Mouse (Mus musculus): ENCODE data around the gene Dlx5.

Gene Dlx5

GRCm38 (mm10) chr6:6859111-6859949, 22.6 kb downstream of the Dlx5 start:
- no peak for DNase-seq

GRCm38 (mm10) chr6:6858571-6858970, 23.3 kb downstream of the Dlx5 start:
- DNase-seq, result no peak

- no peak for DNase-seq
Measured at GRCm38 (mm10) chr6:6857766-6858165, 24.1 kb downstream of the Dlx5 start.

- DNase-seq, result no peak
Measured at GRCm38 (mm10) chr6:6856881-6857280, 25.0 kb downstream of the Dlx5 start.

GRCm38 (mm10) chr6:6856316-6856715, 25.6 kb downstream of the Dlx5 start:
- DNase-seq, result no peak

GRCm38 (mm10) chr6:6855746-6856185, 26.1 kb downstream of the Dlx5 start:
- no peak for DNase-seq

- no peak for DNase-seq
Measured at GRCm38 (mm10) chr6:6854902-6855745, 26.8 kb downstream of the Dlx5 start.

- DNase-seq, result no peak
Measured at GRCm38 (mm10) chr6:6854176-6854575, 27.7 kb downstream of the Dlx5 start.

GRCm38 (mm10) chr6:6852944-6853343, 28.9 kb downstream of the Dlx5 start:
- no peak for DNase-seq

- DNase-seq, result no peak
Measured at GRCm38 (mm10) chr6:6851166-6851565, 30.7 kb downstream of the Dlx5 start.

GRCm38 (mm10) chr6:6850324-6851060, 31.4 kb downstream of the Dlx5 start:
- DNase-seq, result no peak

- DNase-seq, result no peak
Measured at GRCm38 (mm10) chr6:6849744-6850143, 32.1 kb downstream of the Dlx5 start.

GRCm38 (mm10) chr6:6848541-6848940, 33.3 kb downstream of the Dlx5 start:
- DNase-seq, result no peak

- DNase-seq, result no peak
Measured at GRCm38 (mm10) chr6:6833301-6833700, 48.6 kb downstream of the Dlx5 start.

- DNase-seq, result no peak
Measured at GRCm38 (mm10) chr6:6830446-6830845, 51.4 kb downstream of the Dlx5 start.

Data from thymus, postnatal 4 days (tissue).